Mouse (Mus musculus) limb, embryonic 14.5 days (tissue): ENCODE results near the gene Meig1. TPM values are rescaled to one million over a fixed set of nuclear protein-coding genes. Genes with fewer than 3 reads are reported as not detected.

Source experiments
- ATAC-seq: fragments of 200-750 bp; cut with Nextera tagmentation; 2 replicates; pipeline ENCODE4 v1.8.0; 2017; ENCODE audit warnings: low read depth, moderate number of reproducible peaks, moderate TSS enrichment; ENCODE audit not compliant: low FRiP score
- DNase-seq: peaks from one replicate; pipeline ENCODE4 v3.0.0-alpha.2; 2015; ENCODE audit warnings: low spot score
- H3K27ac ChIP-seq: fragments of 300-500 bp; sonication (generic); replicated peaks from 2 replicates; pipeline ENCODE4 v1.5.1; 2014; ENCODE audit warnings: low read depth, mild to moderate bottlenecking, low read length, moderate library complexity, mixed read lengths
- H3K27me3 ChIP-seq: fragments of 300-500 bp; sonication (generic); 2 replicates; pipeline ENCODE4 v1.6.1; 2014; ENCODE audit warnings: low read length, mixed read lengths; ENCODE audit not compliant: control insufficient read depth, insufficient read depth
- H3K36me3 ChIP-seq: fragments of 300-500 bp; sonication (generic); 2 replicates; pipeline ENCODE4 v1.6.1; 2014; ENCODE audit warnings: mild to moderate bottlenecking, low read length, moderate library complexity, mixed read lengths; ENCODE audit not compliant: control insufficient read depth, insufficient read depth
- H3K4me1 ChIP-seq: fragments of 300-500 bp; sonication (generic); 2 replicates; pipeline ENCODE4 v1.6.1; 2014; ENCODE audit warnings: antibody characterized with exemption, low read length, mixed read lengths; ENCODE audit not compliant: control insufficient read depth, insufficient read depth
- H3K4me2 ChIP-seq: fragments of 300-500 bp; sonication (generic); replicated peaks from 2 replicates; pipeline ENCODE4 v1.6.1; 2014; ENCODE audit warnings: low read depth, mild to moderate bottlenecking, low read length, moderate library complexity; ENCODE audit not compliant: severe bottlenecking
- H3K4me3 ChIP-seq: fragments of 300-500 bp; sonication (generic); replicated peaks from 2 replicates; pipeline ENCODE4 v1.5.1; 2014; ENCODE audit warnings: low read length
- H3K9ac ChIP-seq: fragments of 300-500 bp; sonication (generic); 2 replicates; pipeline ENCODE4 v1.6.1; 2014; ENCODE audit warnings: mild to moderate bottlenecking, low read depth, low read length, moderate library complexity; ENCODE audit not compliant: severe bottlenecking
- H3K9me3 ChIP-seq: fragments of 300-500 bp; sonication (generic); 2 replicates; pipeline ENCODE4 v1.6.1; 2016; ENCODE audit warnings: low read length; ENCODE audit not compliant: control insufficient read depth
- POLR2A ChIP-seq: fragments of 200-500 bp; IDR thresholded peaks from 2 replicates; pipeline ENCODE4 v1.8.0; 2012; ENCODE audit warnings: inconsistent platforms, mild to moderate bottlenecking, moderate library complexity, borderline replicate concordance; ENCODE audit not compliant: insufficient read depth, insufficient read length; ENCODE audit errors: extremely low read depth
- WGBS: fragments of 180-500 bp; shearing (Covaris S2); extraction: QIAGEN DNeasy Blood & Tissue Kit; methylation state at CpG from one replicate; pipeline ENCODE4 v1.1.7; 2014; 5-methylcytosine and 5-hydroxymethylcytosine counted together
- polyA plus RNA-seq, 2 experiments: library from polyadenylated mRNA; depleted of rRNA in 1 of 2; stranded (reverse) in 1 of 2; unstranded in 1 of 2; fragments of >200 nt; fragmentation: Nextera tagmentation in 1 of 2; extraction: Ambion mirVana in 1 of 2; gene quantifications; 2 replicates each; pipeline versions ENCODE4 v1.2.1 to v1.2.3; 2012 to 2014

Gene Meig1
- polyA plus RNA-seq (2012; rRNA removed) (0.20 TPM in 1 of 2 replicates, not detected in the other), polyA plus RNA-seq (2014; fragmentation: Nextera tagmentation; extraction: Ambion mirVana) (not detected in 2 replicates)

DNA sequence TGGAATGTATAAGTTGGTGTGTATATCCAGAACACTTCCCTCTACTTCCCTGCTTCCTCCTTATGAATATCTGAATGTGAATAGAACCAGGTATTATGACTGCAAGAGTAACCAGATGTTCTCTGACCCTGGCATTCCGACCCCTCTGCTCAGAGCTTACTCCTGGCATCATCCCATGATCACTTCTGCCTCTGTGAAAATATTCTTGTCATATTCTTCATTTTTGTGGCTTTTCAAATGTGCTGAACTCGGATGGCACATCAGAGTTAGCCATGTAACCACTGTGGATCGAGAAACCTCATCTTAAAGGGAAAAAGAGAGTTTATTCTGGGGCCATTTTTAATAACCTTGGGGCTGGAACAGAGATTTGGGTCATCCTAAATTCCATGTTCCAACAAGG is at the start of gene Meig1:
Gene Meig1 (minus strand): TSS at position 101 of the 400 bp plus-strand sequence.
- Histone ChIP-seq H3K4me2 (peak within 1 kb of the TSS; percentile 97; the same call in 1 of the 2 replicates), H3K36me3 (no peaks in the 10 kb centered on the region), H3K4me3 (no peak within 1 kb of the TSS), H3K27me3 (no peaks in the 10 kb centered on the region), H3K9ac (no peak within 1 kb of the TSS), H3K4me1 (peaks cover 6% of the 10 kb centered on the region; the same call in 1 of the 2 replicates), H3K9me3 (no peaks in the 10 kb centered on the region), H3K27ac (no peak within 1 kb of the TSS)
- ATAC-seq (no peak), DNase-seq (no peak)
- 69% methylated on average over 3 of the region's 3 CpGs for WGBS
- no peak for TF ChIP-seq POLR2A

DNA sequence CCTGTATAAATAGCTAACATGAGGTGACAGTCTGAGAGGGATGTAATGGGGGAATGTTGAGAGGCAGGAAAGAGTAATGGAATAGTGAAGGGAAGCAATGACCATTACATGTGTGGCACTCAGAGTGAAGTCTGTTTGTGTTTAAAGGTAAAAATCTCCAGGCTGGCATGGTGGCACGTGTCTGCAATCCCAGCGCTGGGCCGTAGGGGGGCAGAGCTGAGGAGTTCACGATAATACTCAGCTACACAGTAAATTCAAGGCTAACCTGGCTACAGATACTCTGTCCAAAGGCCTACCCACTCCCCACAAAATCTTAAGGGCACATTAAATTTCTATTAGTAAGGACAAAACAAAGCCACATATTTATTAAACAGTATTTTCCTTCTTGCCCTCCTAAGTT is 34.1 kb upstream of the Meig1 start:
- H3K4me1 ChIP-seq = no peaks in the 10 kb centered on the region
- no peak overlapping the region for H3K4me3 ChIP-seq
- no peak for TF ChIP-seq POLR2A
- DNase-seq = no peak
- H3K27ac ChIP-seq = no peak overlapping the region
- peaks cover 29% of the 10 kb centered on the region for H3K36me3 ChIP-seq
- no peaks in the 10 kb centered on the region for H3K27me3 ChIP-seq
- no peak for ATAC-seq
- 84% methylated on average over 4 of the region's 4 CpGs for WGBS
- H3K9me3 ChIP-seq = no peaks in the 10 kb centered on the region
- H3K9ac ChIP-seq = no peak overlapping the region
- H3K4me2 ChIP-seq = no peak overlapping the region

DNA sequence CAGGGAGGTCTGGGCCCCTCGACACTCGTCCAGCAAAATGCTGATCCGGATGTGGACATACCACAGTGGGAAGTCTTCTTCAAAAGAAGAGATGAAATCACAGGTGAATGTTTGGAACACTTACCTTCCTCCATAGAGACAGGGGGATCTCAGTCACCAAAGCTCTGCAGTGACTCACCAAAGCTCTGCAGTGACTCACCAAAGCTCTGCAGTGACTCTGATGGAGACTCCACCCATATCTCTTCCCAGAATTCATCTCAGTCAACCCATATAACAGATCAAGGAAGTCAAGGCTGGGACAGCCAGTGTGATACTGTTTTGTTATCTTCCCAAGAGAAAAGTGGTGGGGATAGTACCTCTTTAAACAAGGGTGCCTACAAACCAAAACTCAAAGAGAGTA is 30.6 kb upstream of the Meig1 start:
- ATAC-seq = no peak
- Histone ChIP-seq H3K27ac (no peak overlapping the region), H3K27me3 (no peaks in the 10 kb centered on the region), H3K36me3 (peaks cover 30% of the 10 kb centered on the region), H3K9me3 (no peaks in the 10 kb centered on the region), H3K9ac (no peak overlapping the region), H3K4me1 (no peaks in the 10 kb centered on the region), H3K4me3 (no peak overlapping the region), H3K4me2 (no peak overlapping the region)
- WGBS = 89% methylated on average over 3 of the region's 3 CpGs
- TF ChIP-seq POLR2A = no peak
- no peak for DNase-seq

DNA sequence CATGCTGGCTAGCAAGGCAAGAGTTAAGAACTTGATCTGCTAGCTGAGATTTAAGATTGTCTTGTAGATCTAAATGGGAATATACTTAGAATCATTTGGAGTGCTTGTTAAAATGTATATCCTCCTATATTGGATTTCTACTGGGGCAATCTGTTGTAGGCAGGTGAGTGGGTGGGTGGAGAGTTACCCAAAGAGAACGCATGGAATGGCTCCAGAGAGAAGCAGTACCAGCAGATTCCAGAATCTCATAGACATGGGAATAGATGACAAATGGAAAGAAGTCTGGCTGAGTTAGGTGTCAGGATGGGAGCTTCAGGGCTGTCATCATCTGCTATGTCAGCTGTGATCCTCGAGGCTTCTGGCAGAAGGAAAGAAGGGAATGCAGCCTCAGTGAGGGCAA is 27.0 kb upstream of the Meig1 start:
- Histone ChIP-seq H3K27ac (no peak overlapping the region), H3K4me1 (no peaks in the 10 kb centered on the region), H3K9ac (no peak overlapping the region), H3K27me3 (no peaks in the 10 kb centered on the region), H3K9me3 (no peaks in the 10 kb centered on the region), H3K4me3 (no peak overlapping the region), H3K4me2 (no peak overlapping the region), H3K36me3 (peaks cover 18% of the 10 kb centered on the region)
- ATAC-seq (no peak), DNase-seq (no peak)
- TF ChIP-seq POLR2A = no peak
- 75% methylated on average over 2 of the region's 2 CpGs for WGBS

DNA sequence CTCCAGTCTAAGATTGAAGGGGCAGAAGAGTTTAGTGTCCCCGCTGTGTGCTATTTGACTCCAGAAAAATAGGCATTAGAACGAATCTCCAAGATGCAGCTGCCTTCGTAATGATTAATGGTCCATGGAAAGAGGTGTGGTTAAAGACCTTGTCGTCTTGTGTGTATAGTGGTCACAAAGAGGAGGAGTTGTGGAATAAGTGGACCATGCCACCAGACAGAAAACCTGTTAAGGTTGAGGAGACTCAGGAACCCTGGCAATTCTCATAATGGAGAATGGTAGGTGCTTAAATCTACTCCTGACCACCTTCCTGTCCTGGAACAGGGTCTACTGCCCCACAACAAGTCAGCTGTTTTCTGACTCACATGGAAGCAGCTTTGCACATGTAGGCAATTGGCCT is 23.5 kb upstream of the Meig1 start:
- H3K27me3 ChIP-seq = no peaks in the 10 kb centered on the region

DNA sequence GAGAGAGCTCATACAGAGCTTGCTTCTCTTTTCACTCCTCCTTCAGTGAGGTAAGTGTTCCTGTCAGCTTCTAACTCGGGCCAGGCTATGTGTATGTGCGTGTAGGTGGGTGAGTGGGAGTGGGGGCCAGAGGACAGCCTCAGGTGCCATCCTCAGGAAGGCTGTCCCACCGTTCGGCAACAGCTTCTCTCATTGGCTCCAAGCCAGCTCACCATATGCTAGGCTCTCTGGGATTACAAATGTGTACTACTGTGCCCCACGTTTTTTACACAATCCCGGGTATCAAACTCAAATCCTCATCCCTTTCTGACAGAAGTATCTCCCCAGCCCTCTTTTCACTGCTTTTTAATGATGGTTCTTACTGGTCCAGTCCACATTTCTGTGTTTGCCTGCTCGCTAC is 21.8 kb upstream of the Meig1 start:
- H3K4me3 ChIP-seq = no peak overlapping the region
- no peaks in the 10 kb centered on the region for H3K4me1 ChIP-seq
- H3K36me3 ChIP-seq = peaks cover 9% of the 10 kb centered on the region; the same call in 1 of the 2 replicates
- WGBS = 66% methylated on average over 7 of the region's 7 CpGs
- no peaks in the 10 kb centered on the region for H3K9me3 ChIP-seq
- ATAC-seq (no peak), DNase-seq (no peak)
- H3K27ac ChIP-seq = no peak overlapping the region
- TF ChIP-seq POLR2A = no peak
- H3K9ac ChIP-seq = no peak overlapping the region
- no peak overlapping the region for H3K4me2 ChIP-seq
- H3K27me3 ChIP-seq = no peaks in the 10 kb centered on the region

More for the DNA sequence above, 23.5 kb upstream of the Meig1 start:
- no peak overlapping the region for H3K27ac ChIP-seq
- ATAC-seq (no peak), DNase-seq (no peak)
- peaks cover 13% of the 10 kb centered on the region for H3K36me3 ChIP-seq
- no peak for TF ChIP-seq POLR2A
- H3K4me1 ChIP-seq = no peaks in the 10 kb centered on the region
- no peak overlapping the region for H3K4me3 ChIP-seq
- H3K9ac ChIP-seq = no peak overlapping the region
- WGBS = 68% methylated on average over 4 of the region's 4 CpGs
- no peaks in the 10 kb centered on the region for H3K9me3 ChIP-seq
- H3K4me2 ChIP-seq = no peak overlapping the region
